Mouse (Mus musculus) liver, embryonic 15.5 days (tissue): ENCODE results near the gene Exoc3l2. TPM values are rescaled to one million over a fixed set of nuclear protein-coding genes. Genes with fewer than 3 reads are reported as not detected.

ENCODE experiments used
- ATAC-seq: fragments of 200-750 bp; cut with Nextera tagmentation; 2 replicates; pipeline ENCODE4 v1.8.0; 2017; ENCODE audit warnings: moderate number of reproducible peaks, mild to moderate bottlenecking, moderate library complexity; ENCODE audit not compliant: insufficient read depth
- H3K27ac ChIP-seq: fragments of 300-500 bp; sonication (generic); replicated peaks from 2 replicates; pipeline ENCODE4 v1.5.1; 2015; ENCODE audit warnings: mild to moderate bottlenecking, inconsistent platforms
- H3K27me3 ChIP-seq: fragments of 300-500 bp; sonication (generic); 2 replicates; pipeline ENCODE4 v1.6.1; 2015; ENCODE audit warnings: mild to moderate bottlenecking, inconsistent platforms
- H3K36me3 ChIP-seq: fragments of 300-500 bp; sonication (generic); replicated peaks from 2 replicates; pipeline ENCODE4 v1.6.1; 2015; ENCODE audit warnings: moderate library complexity, mild to moderate bottlenecking, inconsistent platforms
- H3K4me1 ChIP-seq: fragments of 300-500 bp; sonication (generic); replicated peaks from 2 replicates; pipeline ENCODE4 v1.6.1; 2015; ENCODE audit warnings: inconsistent platforms
- H3K4me2 ChIP-seq: fragments of 300-500 bp; sonication (generic); 2 replicates; pipeline ENCODE4 v1.6.1; 2015; ENCODE audit warnings: moderate library complexity, mild to moderate bottlenecking, inconsistent platforms
- H3K4me3 ChIP-seq: fragments of 300-500 bp; sonication (generic); replicated peaks from 2 replicates; pipeline ENCODE4 v1.5.1; 2015; ENCODE audit warnings: mild to moderate bottlenecking, inconsistent platforms
- H3K9ac ChIP-seq: fragments of 300-500 bp; sonication (generic); 2 replicates; pipeline ENCODE4 v1.6.1; 2015; ENCODE audit warnings: moderate library complexity, mild to moderate bottlenecking, inconsistent platforms
- H3K9me3 ChIP-seq: fragments of 300-500 bp; sonication (generic); replicated peaks from 2 replicates; pipeline ENCODE4 v1.6.1; 2016; ENCODE audit warnings: inconsistent platforms
- WGBS: fragments of 180-500 bp; shearing (Covaris S2); methylation state at CpG from one replicate; pipeline ENCODE4 v1.1.7; 2015; ENCODE audit warnings: mixed read lengths; ENCODE audit not compliant: insufficient replicate concordance; 5-methylcytosine and 5-hydroxymethylcytosine counted together
- polyA plus RNA-seq: library from polyadenylated mRNA; unstranded; fragments of >200 nt; fragmentation: Nextera tagmentation; extraction: Ambion mirVana; gene quantifications from 2 replicates; pipeline ENCODE4 v1.2.1, GENCODE M21; 2015

Gene Exoc3l2
- polyA plus RNA-seq, 1 experiment from 2014 or later: 0.85 TPM

DNA sequence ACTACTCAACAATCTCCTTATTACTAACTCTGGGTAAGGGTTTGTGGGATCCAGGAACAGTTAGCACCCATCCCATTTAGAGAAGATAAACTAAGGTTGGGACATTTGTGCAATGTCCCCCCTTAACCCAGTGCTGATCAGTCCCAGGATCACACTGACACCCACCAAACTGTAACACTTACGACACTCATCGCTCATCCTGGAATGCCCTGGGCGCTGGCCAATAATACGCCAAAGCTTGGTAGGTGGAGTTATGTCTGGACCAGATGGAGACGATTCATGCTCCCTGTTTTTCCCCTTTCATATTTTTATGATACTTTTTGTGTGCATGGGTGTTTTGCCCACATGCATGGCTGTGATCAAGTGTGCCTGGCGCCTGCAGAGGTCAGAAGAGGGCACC, 32.7 kb upstream of the Exoc3l2 start:
- no peak overlapping the region for H3K4me3 ChIP-seq
- H3K9me3 ChIP-seq: no peaks in the 10 kb centered on the region
- no peak overlapping the region for H3K9ac ChIP-seq
- ATAC-seq: no peak
- 79% methylated on average over 6 of the region's 6 CpGs for WGBS
- H3K4me2 ChIP-seq: no peak overlapping the region
- no peaks in the 10 kb centered on the region for H3K27me3 ChIP-seq
- H3K4me1 ChIP-seq: no peaks in the 10 kb centered on the region
- peaks cover 61% of the 10 kb centered on the region for H3K36me3 ChIP-seq
- no peak overlapping the region for H3K27ac ChIP-seq

DNA sequence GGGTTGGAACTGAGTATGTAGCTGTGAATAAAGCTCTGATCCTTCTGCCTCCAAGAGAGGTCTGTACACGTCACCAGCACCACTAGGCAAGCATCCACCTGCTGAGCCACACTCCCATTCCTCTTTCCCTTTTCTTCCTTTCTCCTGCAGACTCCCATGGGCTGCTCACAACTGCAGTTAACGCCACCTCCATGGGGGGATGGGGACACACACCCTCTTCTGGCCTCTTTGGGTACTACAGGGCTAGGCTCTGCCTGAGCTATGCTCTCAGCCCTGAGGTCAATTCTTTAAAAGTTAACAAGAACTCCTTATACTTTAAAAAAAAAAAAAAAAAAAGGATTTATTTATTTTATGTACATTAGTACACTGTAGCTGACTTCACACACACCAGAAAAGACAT, 30.7 kb upstream of the Exoc3l2 start:
- Histone ChIP-seq H3K9me3 (no peaks in the 10 kb centered on the region), H3K36me3 (peaks cover 69% of the 10 kb centered on the region), H3K9ac (no peak overlapping the region), H3K4me2 (no peak overlapping the region), H3K27me3 (no peaks in the 10 kb centered on the region), H3K27ac (no peak overlapping the region), H3K4me3 (no peak overlapping the region), H3K4me1 (no peaks in the 10 kb centered on the region)
- WGBS: 86% methylated on average over 2 of the region's 2 CpGs
- ATAC-seq: no peak

DNA sequence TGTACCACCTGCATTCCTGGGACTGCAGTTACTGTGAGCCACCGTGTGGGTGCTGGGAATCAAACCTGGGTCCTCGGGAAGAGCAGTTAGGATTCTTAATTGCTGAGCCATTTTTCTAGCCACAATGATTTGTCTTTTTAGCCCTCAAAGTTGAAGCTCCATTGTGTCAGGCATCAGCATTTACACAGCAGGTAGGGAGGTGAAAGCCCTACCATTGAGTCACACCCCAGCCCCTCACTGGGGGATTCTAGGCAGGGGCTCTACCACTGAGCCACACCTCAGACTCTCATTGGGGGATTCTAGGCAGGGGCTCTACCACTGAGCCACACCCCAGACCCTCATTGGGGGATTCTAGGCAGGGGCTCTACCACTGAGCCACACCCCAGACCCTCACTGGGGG, 26.9 kb upstream of the Exoc3l2 start:
- Histone ChIP-seq H3K4me2 (no peak overlapping the region), H3K9me3 (no peaks in the 10 kb centered on the region), H3K9ac (no peak overlapping the region), H3K4me1 (0 out of 2 replicates have a peak, but pooled peaks cover 1% of the 10 kb centered on the region), H3K27ac (no peak overlapping the region), H3K27me3 (no peaks in the 10 kb centered on the region), H3K36me3 (peaks cover 60% of the 10 kb centered on the region), H3K4me3 (no peak overlapping the region)
- 78% methylated on average over 2 of the region's 2 CpGs for WGBS
- ATAC-seq: no peak

DNA sequence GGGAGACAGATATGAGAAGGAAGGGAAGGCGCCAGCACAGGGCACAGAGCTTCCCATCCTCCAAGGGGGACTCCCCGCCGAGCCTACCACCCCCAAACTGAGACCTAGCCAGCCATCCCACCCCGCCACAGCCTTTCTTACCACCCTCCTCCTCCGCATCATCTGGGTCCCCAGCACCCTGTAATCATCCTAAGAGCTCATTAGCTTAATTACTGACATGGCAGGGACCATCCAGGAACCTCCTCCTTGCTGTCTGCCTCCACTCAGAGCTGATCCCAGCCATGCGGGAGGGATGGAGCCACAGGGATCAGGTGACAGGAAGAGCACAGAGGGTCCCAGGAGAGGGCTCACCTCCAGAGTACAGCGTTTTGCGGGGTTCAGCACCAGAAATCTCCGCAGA, 26.1 kb upstream of the Exoc3l2 start:
- H3K27me3 ChIP-seq: no peaks in the 10 kb centered on the region
- no peak overlapping the region for H3K4me2 ChIP-seq
- peaks cover 53% of the 10 kb centered on the region for H3K36me3 ChIP-seq
- no peak for ATAC-seq
- 0 out of 2 replicates have a peak, but pooled peaks cover 6% of the 10 kb centered on the region for H3K4me1 ChIP-seq
- WGBS: 72% methylated on average over 9 of the region's 9 CpGs
- H3K27ac ChIP-seq: no peak overlapping the region
- H3K9me3 ChIP-seq: no peaks in the 10 kb centered on the region
- H3K9ac ChIP-seq: no peak overlapping the region
- H3K4me3 ChIP-seq: no peak overlapping the region

DNA sequence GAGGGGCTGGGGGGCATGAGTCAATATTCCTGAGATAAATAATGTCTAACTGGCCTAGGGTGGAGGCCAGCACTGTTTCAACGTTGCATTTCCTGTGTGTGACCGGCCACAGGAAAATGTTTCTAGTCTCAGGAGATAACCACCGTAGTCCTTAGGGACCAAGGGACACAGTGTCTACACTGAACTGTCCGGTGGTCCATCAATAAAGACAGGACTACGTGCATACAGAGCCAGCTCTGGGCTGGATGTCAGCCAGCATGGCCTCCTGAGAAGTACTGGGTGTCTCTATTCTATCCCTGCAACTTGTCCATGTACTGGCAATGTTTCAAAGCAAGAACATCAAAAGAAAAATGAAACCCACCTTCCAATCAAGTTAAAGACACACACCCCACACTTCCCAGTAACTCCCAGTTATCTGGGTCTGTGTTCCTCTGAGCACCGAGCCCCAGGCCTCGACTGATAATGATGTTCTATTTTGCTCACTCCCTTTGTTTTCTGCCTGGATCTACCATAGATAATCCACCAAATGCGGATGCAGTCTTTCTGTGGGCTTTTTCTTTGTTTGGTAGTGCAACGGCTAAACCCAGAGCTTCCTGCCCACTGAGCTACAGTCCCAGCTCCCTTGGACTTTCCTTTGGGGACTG, 21.6 kb upstream of the Exoc3l2 start:
- no peak overlapping the region for H3K4me2 ChIP-seq
- H3K4me3 ChIP-seq: no peak overlapping the region
- H3K9ac ChIP-seq: no peak overlapping the region
- H3K27me3 ChIP-seq: no peaks in the 10 kb centered on the region
- no peaks in the 10 kb centered on the region for H3K9me3 ChIP-seq
- 0 out of 2 replicates have a peak, but pooled peaks cover 6% of the 10 kb centered on the region for H3K4me1 ChIP-seq
- 41% methylated on average over 9 of the region's 9 CpGs for WGBS
- H3K27ac ChIP-seq: no peak overlapping the region
- peak; percentile 41 for ATAC-seq
- H3K36me3 ChIP-seq: peaks cover 15% of the 10 kb centered on the region

DNA sequence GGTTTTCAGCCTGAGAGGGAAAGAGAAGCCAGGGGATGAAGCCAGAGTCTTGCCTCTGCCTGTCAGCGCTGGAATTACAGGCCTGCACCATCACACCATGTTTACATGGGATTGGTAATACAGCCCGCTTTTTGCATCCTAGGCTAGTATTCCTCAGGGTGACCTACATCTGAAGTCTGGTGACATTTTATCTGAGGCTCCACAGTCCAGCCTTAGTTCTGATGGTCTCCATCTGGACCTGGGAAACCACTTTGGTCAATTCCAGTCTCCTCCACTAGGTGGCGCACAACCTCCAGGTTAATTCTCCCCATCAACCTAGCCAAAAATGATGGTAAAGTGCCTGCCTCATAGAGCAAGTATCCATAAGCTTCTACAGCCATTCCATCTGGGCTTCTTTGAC, 19.8 kb upstream of the Exoc3l2 start:
- H3K4me1 ChIP-seq: 0 out of 2 replicates have a peak, but pooled peaks cover 6% of the 10 kb centered on the region
- H3K36me3 ChIP-seq: peaks cover 5% of the 10 kb centered on the region; the same call in 1 of the 2 replicates
- 40% methylated on average over 3 of the region's 3 CpGs for WGBS
- no peaks in the 10 kb centered on the region for H3K9me3 ChIP-seq
- no peaks in the 10 kb centered on the region for H3K27me3 ChIP-seq
- no peak overlapping the region for H3K4me3 ChIP-seq
- no peak overlapping the region for H3K9ac ChIP-seq
- H3K27ac ChIP-seq: no peak overlapping the region
- H3K4me2 ChIP-seq: no peak overlapping the region
- no peak for ATAC-seq

DNA sequence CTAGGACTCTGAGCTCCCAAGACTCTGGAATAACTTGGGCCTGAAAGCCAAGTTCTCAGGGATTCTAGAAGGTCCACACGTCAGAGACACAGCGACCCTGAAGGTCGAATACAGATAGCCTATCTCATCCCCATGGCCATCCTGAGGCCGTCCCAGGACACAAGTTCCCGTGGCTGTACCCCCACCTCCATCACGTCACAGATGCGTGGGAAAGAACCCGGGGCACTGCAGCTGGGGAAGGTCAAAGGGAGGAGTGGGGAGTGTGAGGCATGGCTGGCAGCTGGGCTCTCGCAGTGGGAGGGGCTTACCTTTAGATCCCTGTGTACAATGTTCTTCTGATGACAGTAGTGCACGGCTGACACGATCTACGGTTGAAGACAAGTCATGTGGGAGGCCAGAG, 18.3 kb upstream of the Exoc3l2 start:
- peaks cover 8% of the 10 kb centered on the region; the same call in 1 of the 2 replicates for H3K36me3 ChIP-seq
- no peaks in the 10 kb centered on the region for H3K27me3 ChIP-seq
- no peak for ATAC-seq
- 0 out of 2 replicates have a peak, but pooled peaks cover 6% of the 10 kb centered on the region for H3K4me1 ChIP-seq
- 74% methylated on average over 12 of the region's 12 CpGs for WGBS
- H3K9me3 ChIP-seq: no peaks in the 10 kb centered on the region
- H3K4me2 ChIP-seq: no peak overlapping the region
- no peak overlapping the region for H3K4me3 ChIP-seq
- H3K27ac ChIP-seq: no peak overlapping the region
- H3K9ac ChIP-seq: no peak overlapping the region

DNA sequence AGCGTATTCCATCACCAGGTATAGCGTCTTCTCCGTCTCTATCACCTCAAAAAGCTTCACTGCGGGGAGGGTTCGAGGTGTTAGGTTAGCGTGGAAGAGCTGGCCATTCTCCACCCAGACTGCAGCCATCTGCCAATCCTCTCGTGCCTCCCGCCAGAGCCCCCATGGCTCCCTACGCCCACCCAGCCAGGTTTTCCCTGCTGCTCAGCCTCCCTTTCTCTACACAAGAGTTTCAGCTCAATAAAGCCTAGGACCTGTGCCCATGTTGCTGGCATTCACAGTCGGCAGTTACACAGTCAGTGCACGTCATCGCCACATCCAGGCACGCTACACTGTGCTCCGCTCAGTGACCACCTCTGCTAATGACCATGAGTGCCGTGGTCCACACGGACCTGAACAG, 15.4 kb upstream of the Exoc3l2 start:
- H3K9ac ChIP-seq: no peak overlapping the region
- 82% methylated on average over 16 of the region's 16 CpGs for WGBS
- peaks cover 15% of the 10 kb centered on the region for H3K36me3 ChIP-seq
- no peaks in the 10 kb centered on the region for H3K4me1 ChIP-seq
- no peaks in the 10 kb centered on the region for H3K9me3 ChIP-seq
- no peaks in the 10 kb centered on the region for H3K27me3 ChIP-seq
- no peak overlapping the region for H3K4me2 ChIP-seq
- H3K27ac ChIP-seq: no peak overlapping the region
- no peak for ATAC-seq
- no peak overlapping the region for H3K4me3 ChIP-seq

DNA sequence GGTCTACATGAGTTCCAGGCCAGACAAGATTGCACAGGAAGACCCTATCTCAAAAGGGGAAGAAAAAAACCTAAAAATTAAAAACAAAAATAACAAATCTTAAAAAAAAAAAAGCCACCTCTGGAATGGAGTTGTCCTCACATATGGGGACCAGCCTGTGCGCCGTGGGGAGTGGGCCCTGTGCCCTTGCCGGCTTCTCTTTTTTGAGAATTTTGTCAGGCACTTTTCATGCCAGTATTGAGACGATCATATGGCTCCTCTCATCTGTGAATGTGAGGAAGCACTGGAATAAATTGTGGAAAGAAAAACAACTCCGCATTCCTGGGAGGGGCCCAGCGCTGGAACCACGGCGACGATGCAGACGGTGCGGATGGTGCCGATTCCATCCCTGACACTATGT, 14.0 kb upstream of the Exoc3l2 start:
- H3K9me3 ChIP-seq: no peaks in the 10 kb centered on the region
- peaks cover 15% of the 10 kb centered on the region for H3K36me3 ChIP-seq
- H3K4me2 ChIP-seq: no peak overlapping the region
- no peaks in the 10 kb centered on the region for H3K4me1 ChIP-seq
- no peak overlapping the region for H3K9ac ChIP-seq
- H3K27ac ChIP-seq: no peak overlapping the region
- H3K27me3 ChIP-seq: no peaks in the 10 kb centered on the region
- ATAC-seq: no peak
- no peak overlapping the region for H3K4me3 ChIP-seq
- WGBS: 87% methylated on average over 12 of the region's 12 CpGs

DNA sequence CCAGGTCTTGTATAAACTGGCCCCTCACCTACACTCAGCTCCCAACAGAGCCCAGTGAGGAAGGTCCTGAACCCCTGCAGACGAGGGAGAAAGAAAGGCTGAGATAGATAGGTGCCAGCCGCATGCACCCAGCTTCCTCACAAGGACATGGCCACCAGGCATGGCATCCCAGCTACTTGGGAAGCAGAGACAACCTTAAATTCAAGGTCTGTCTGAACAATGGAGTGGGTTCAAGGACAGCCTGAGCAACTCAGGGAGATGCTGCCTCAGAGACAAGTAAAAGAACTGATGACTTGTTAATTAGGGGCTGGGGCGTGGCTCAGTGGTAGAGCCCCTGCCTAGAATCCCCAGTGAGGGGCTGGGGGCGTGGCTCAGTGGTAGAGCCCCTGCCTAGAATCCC, 7.9 kb upstream of the Exoc3l2 start:
- H3K9me3 ChIP-seq: no peaks in the 10 kb centered on the region
- no peak for ATAC-seq
- H3K27ac ChIP-seq: no peak overlapping the region
- peaks cover 40% of the 10 kb centered on the region for H3K4me1 ChIP-seq
- H3K9ac ChIP-seq: no peak overlapping the region
- no peak overlapping the region for H3K4me2 ChIP-seq
- 68% methylated on average over 4 of the region's 4 CpGs for WGBS
- no peaks in the 10 kb centered on the region for H3K27me3 ChIP-seq
- H3K4me3 ChIP-seq: no peak overlapping the region
- peaks cover 8% of the 10 kb centered on the region for H3K36me3 ChIP-seq

DNA sequence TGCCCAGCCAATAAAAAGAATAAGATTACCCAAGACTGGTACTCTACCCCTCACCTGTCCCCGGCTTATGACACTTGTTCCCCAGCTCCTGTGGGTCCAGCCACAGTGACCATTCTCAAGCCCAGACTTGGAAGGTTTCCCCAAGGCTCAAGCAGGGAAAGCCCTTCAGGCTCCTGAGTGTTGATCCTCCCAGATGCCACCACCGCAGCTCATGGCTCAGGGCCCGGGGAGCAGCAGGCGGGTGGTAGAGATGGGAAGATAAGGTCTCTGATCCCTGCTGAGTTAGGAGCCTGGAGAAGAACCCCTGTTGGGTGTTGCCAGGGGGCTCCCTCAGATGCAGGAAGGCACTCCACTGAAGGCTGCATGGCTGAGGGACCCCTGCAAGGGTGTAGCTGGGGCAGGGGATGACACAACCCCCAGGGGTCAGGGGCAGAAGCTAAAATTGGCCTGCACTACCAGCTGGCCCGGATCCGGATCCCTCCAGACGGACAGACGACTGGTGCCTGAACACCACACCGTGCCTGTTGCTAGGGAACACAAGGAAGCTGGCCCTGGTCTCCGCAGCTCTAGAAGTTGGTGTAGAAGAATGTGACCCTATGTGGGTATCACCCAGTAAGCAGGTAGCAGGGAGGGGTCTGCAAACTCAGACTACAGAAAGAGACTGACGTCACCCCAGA, 7.2 kb upstream of the Exoc3l2 start:
- no peak overlapping the region for H3K9ac ChIP-seq
- H3K4me2 ChIP-seq: no peak overlapping the region
- H3K4me3 ChIP-seq: no peak overlapping the region
- H3K4me1 ChIP-seq: peaks cover 43% of the 10 kb centered on the region
- no peak for ATAC-seq
- H3K27ac ChIP-seq: no peak overlapping the region
- WGBS: 63% methylated on average over 11 of the region's 11 CpGs
- no peaks in the 10 kb centered on the region for H3K9me3 ChIP-seq
- H3K27me3 ChIP-seq: no peaks in the 10 kb centered on the region
- H3K36me3 ChIP-seq: peaks cover 6% of the 10 kb centered on the region
